Mouse (Mus musculus): ENCODE results near the gene Golph3. TPM values are rescaled to one million over a fixed set of nuclear protein-coding genes. Genes with fewer than 3 reads are reported as not detected.

The Golph3 gene
- total RNA-seq, 2 experiments from 2014 or later = 68.6 to 77.7 TPM

- ATAC-seq (replicated peaks; ENCODE audit: low FRiP score, poor library complexity, severe bottlenecking) = no peak
Observed at GRCm38 (mm10) chr15:12373918-12374317, 52.7 kb downstream of the Golph3 start.

- ATAC-seq (replicated peaks; ENCODE audit: low FRiP score, poor library complexity, severe bottlenecking) = no peak
Observed at GRCm38 (mm10) chr15:12374916-12375315, 53.7 kb downstream of the Golph3 start.

DNA sequence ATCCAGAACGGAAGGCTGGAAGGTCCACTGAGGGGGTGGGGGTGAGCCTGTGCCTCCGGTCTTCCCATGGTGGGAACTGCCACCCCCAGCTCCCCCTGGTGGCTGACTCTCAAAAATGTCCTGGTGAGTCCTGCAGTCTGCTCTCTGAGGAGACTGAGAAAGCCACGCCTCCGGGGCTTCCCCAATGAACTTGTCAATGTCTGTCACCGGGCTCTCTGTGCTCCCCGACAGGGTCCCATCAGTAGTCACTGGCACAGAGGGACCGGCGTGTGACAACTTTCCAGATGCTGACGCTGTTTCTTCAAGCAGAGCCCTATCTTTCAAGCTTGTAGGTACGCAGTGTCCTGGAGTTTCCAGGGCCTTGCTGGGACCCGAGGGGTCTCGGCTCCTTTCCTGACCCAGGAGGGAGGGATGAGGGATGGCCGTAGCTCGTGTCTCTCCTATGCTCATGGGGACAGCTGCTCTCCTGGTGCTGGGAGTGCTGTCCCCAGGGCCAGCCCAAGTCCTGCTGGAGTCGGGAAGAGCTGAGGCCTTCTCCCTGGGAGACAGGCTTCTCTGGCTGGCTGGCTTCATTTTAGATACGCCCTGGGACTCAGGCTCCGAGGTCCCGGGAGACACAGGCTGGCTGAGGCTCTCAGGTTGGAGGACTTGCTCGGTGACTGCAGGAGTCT, 54.5 kb downstream of the Golph3 start:
- peak; percentile 89 for ATAC-seq (replicated peaks; ENCODE audit: low FRiP score, poor library complexity, severe bottlenecking)

DNA sequence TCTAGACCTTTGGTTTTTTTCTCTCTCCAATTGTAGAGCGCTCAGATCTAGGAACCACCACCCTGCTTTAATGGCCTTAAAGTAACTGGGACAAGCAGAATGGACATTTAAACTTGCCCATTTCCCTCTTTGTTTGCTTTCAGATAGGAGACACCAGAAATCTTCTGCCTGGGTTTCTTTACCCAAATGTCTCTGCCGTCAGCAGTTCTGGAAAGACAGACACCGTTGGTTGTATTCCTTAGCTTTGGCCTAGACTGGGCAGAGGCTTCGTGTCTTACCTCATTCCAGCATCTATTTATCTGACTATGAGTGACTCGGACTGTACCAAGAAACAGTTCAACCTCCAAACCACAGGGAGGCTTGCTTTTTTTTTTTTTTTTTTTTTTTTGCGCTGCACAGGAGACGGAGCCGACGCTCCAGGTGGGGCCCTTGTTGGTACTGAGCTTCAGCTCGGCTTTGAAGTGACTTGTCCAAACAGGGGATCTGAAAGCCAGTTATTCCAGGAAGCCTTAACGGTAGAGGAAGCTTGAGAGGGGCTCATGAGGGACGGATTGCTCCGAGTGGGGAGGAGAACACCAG, 55.3 kb downstream of the Golph3 start:
- ATAC-seq (replicated peaks; ENCODE audit: low FRiP score, poor library complexity, severe bottlenecking) = no peak

DNA sequence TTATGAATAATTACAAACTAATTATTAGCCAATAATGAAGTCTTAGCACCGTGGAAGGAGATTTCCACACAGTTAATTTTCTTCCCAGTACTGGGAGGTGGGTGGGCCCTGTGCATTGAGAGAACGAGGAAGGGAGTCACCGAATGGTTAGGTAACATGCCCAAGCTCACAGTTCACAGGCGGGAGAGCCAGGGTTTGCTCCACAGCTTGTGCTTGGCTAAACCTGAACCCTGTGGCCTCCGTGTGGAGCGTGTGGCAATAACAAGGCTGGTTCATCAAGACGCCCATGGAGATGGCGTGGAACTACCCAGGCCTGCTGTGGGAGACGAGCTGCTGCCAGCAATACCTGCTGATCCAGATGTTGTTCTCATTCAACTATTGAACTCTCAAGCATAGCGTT, 56.5 kb downstream of the Golph3 start:
- no peak for ATAC-seq (replicated peaks; ENCODE audit: low FRiP score, poor library complexity, severe bottlenecking)

- ATAC-seq (replicated peaks; ENCODE audit: low FRiP score, poor library complexity, severe bottlenecking) = no peak
Observed at GRCm38 (mm10) chr15:12380057-12380456, 58.8 kb downstream of the Golph3 start.

DNA sequence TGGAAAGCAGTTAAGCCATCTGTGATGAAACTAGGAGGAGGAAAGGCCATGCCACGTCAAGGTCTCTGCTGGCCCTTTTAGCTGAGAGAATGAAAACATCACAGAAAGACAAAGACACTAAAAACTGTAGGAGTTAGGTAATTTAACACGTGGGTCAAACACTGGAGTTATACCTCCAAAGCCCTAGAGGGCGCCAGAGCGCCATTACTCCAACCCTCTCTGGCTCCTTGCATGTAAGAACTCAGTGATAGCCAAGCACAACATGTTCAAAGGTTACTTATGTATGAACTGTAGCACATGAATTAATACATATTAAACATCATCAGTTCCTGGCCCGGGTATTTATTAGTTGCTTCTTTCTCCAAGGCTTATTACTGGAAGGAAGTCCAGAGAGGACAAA, 59.3 kb downstream of the Golph3 start:
- peak; percentile 72 for ATAC-seq (replicated peaks; ENCODE audit: low FRiP score, poor library complexity, severe bottlenecking)

- no peak for ATAC-seq (replicated peaks; ENCODE audit: low FRiP score, poor library complexity, severe bottlenecking)
Observed at GRCm38 (mm10) chr15:12384679-12385078, 63.4 kb downstream of the Golph3 start.

DNA sequence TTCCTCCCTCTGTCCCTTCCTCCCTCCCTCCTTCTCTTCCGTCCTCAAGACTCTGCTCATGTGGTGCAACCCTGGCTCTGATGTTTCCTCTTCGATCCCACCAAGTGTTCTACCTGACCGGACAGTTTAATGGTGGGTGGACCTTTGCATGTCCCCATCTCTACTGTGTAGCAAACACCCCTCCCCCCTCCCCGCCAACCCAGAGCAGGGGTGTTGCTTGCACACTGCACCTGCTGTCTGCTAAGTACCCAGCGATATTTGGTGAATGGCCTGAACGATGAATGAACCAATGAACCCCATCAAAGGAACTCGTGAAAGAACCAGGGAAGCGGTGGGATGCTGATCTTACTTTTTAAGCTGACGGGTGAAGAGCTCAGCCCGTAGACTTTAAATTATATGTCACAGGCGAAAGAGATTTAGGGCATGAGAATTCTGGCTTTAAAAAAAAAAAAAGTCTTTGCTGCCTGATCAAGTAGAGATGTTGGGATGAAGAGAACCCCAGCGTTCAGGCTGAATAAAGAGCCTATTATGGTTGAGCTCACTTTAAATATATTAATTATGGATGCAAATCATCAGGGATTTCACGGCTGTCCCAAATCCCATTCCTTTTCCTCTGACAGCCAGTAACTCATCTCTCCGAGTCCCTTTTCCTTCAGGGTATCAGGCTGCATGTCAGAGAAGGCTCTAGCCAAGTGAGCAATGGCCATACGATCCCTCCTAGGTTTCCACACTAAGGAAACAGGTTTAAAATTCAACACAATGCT, 67.7 kb downstream of the Golph3 start:
- ATAC-seq (replicated peaks; ENCODE audit: low FRiP score, poor library complexity, severe bottlenecking) = no peak

GRCm38 (mm10) chr15:12394758-12395157, 73.5 kb downstream of the Golph3 start:
- ATAC-seq (replicated peaks; ENCODE audit: low FRiP score, poor library complexity, severe bottlenecking) = no peak

DNA sequence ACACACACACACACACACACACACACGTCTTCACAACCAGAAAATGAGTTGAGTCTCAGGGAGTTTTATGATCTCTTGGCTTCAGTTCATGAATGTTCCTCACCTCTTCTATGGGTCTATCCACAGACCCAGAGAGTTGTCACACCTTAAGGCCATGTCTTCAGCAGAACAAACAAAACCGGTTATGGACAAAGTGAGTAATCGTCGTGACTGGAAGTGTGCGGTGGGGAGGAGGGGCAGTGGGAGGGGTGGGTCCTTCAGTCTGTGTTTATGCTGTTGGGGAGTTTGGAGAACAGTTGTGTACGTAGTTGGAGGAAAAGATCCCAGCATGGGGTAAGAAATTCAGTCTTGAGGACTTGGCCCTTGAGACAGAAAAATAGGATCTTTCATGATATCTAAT, 75.8 kb downstream of the Golph3 start:
- no peak for ATAC-seq (replicated peaks; ENCODE audit: low FRiP score, poor library complexity, severe bottlenecking)

Other genes with a start within 250 kb of the Golph3 start
- gene Zfr, start 203.6 kb upstream of the Golph3 start, total RNA-seq (2015; ENCODE audit: low replicate concordance) = 45.6 and 46.5 TPM in 2 replicates
- 27.8 and 32.2 TPM in 2 replicates for gene Zfr, start 203.6 kb upstream of the Golph3 start, total RNA-seq (2017; ENCODE audit: low replicate concordance)
- 3.8 and 12.3 TPM in 2 replicates for gene Mtmr12, start 116.4 kb upstream of the Golph3 start, total RNA-seq (2015; ENCODE audit: low replicate concordance)
- 5.7 and 9.3 TPM in 2 replicates for gene Mtmr12, start 116.4 kb upstream of the Golph3 start, total RNA-seq (2017; ENCODE audit: low replicate concordance)
- gene 1810049J17Rik, start 449 bp downstream of the Golph3 start, total RNA-seq (2015; ENCODE audit: low replicate concordance) = not detected in 2 replicates
- not detected in 2 replicates for gene 1810049J17Rik, start 449 bp downstream of the Golph3 start, total RNA-seq (2017; ENCODE audit: low replicate concordance)

All from erythroblast, adult 5-6 weeks (primary cell).